Mouse (Mus musculus) Patski (cell line): ENCODE measurements around the gene Hgd. TPM values are rescaled to one million over a fixed set of nuclear protein-coding genes. Genes with fewer than 3 reads are reported as not detected.
A peak's percentile ranks its signal among the peaks of the same experiment; 100 is the strongest.

Experiments used
- ATAC-seq: fragments of 100-300 bp; one replicate; pipeline ENCODE4 v1.8.0; 2021
- CTCF ChIA-PET: fragments of 350-600 bp; sonication (Branson Sonifier 250); formaldehyde crosslinking; loops from one replicate; lab custom pipeline; 2022; ENCODE audit warnings: inconsistent platforms; lab: Charles Lee
- POLR2A ChIA-PET: fragments of 350-600 bp; sonication (Branson Sonifier 250); formaldehyde crosslinking; loops from one replicate; lab custom pipeline; 2022; ENCODE audit warnings: antibody characterized with exemption, inconsistent platforms; lab: Charles Lee
- DNase-seq: peaks from one replicate; pipeline ENCODE4 v3.0.0-alpha.2; 2011; ENCODE audit warnings: low read depth, low spot score
- H3K27me3 ChIP-seq: fragments of 371-371 bp; one replicate; pipeline ENCODE4 v1.5.1; 2021
- CTCF ChIP-seq: fragments of 100-300 bp; IDR thresholded peaks from one replicate; pipeline ENCODE4 v1.5.1; 2021
- in situ Hi-C: fragments of 300-500 bp; cut with MboI; formaldehyde crosslinking; loops from 3 replicates; pipeline ENCODE4 v1.11.1; 2018; ENCODE audit warnings: low pct_unique_long_range_greater_than_20kb, mixed read lengths
- polyA plus RNA-seq: library from polyadenylated mRNA; unstranded; gene quantifications from one replicate; pipeline ENCODE4 v1.2.3, GENCODE M21; 2021

Hgd gene
- polyA plus RNA-seq, 1 experiment from 2014 or later: 0.09 TPM

GRCm38 (mm10) chr16:37645799-37646198 is 65.8 kb downstream of the Hgd start:
- H3K27me3 ChIP-seq: no peaks in the 10 kb centered on the region
- DNase-seq: no peak
- ChIA-PET POLR2A (no interaction called here), CTCF (no interaction called here)
- ATAC-seq: no peak
- in situ Hi-C loops: no loop called here
- no peak for TF ChIP-seq CTCF

GRCm38 (mm10) chr16:37647067-37647466 is 67.1 kb downstream of the Hgd start:
- in situ Hi-C loops: no loop called here
- POLR2A ChIA-PET: no interaction called here
- CTCF ChIA-PET: interaction anchor here (1.4 kb wide), 1 partner anchor 37 kb away, joined by 5 read pairs; no protein-coding TSS in a partner anchor
- no peaks in the 10 kb centered on the region for H3K27me3 ChIP-seq
- ATAC-seq (no peak), DNase-seq (no peak)
- TF ChIP-seq CTCF: no peak

GRCm38 (mm10) chr16:37647936-37648335 is 68.0 kb downstream of the Hgd start:
- ATAC-seq: no peak
- ChIA-PET POLR2A (no interaction called here), CTCF (interaction anchor here (1.0 to 1.4 kb wide), 2 partner anchors 36 to 106 kb away, joined by 3 to 5 read pairs; no protein-coding TSS in a partner anchor)
- no peak for DNase-seq
- in situ Hi-C loops: no loop called here
- H3K27me3 ChIP-seq: no peaks in the 10 kb centered on the region
- TF ChIP-seq CTCF: no peak

- DNase-seq: no peak
- ChIA-PET CTCF (interaction anchor here (2.8 kb wide), 1 partner anchor 14 kb away, joined by 7 read pairs; no protein-coding TSS in a partner anchor), POLR2A (interaction anchor here (0.6 kb wide), 1 partner anchor 638 kb away, joined by 5 read pairs; the partner anchor contains the start of gene Polq)
- TF ChIP-seq CTCF: no peak
- in situ Hi-C loops: no loop called here
- H3K27me3 ChIP-seq: no peaks in the 10 kb centered on the region
- ATAC-seq: no peak
Observed at GRCm38 (mm10) chr16:37649068-37649467, 69.1 kb downstream of the Hgd start.

- ATAC-seq (no peak), DNase-seq (no peak)
- H3K27me3 ChIP-seq: no peaks in the 10 kb centered on the region
- TF ChIP-seq CTCF: no peak
- in situ Hi-C loops: no loop called here
- POLR2A ChIA-PET: no interaction called here
- CTCF ChIA-PET: interaction anchor here (1.0 kb wide), 1 partner anchor 31 kb away, joined by 3 read pairs; no protein-coding TSS in a partner anchor
Observed at GRCm38 (mm10) chr16:37651467-37651866, 71.5 kb downstream of the Hgd start.

- DNase-seq (no peak), ATAC-seq (no peak)
- CTCF ChIA-PET: interaction anchor here (1.1 kb wide), 1 partner anchor 37 kb away, joined by 3 read pairs; no protein-coding TSS in a partner anchor
- TF ChIP-seq CTCF: no peak
- in situ Hi-C loops: no loop called here
- POLR2A ChIA-PET: interaction anchor here (0.7 kb wide), 1 partner anchor 263 kb away, joined by 3 read pairs; no protein-coding TSS in a partner anchor
- H3K27me3 ChIP-seq: no peaks in the 10 kb centered on the region
Observed at GRCm38 (mm10) chr16:37652654-37653053, 72.7 kb downstream of the Hgd start.

GRCm38 (mm10) chr16:37653058-37653457 is 73.1 kb downstream of the Hgd start:
- in situ Hi-C loops: no loop called here
- no peak for TF ChIP-seq CTCF
- ATAC-seq (no peak), DNase-seq (no peak)
- no peaks in the 10 kb centered on the region for H3K27me3 ChIP-seq
- CTCF ChIA-PET: interaction anchor here (1.1 kb wide), 1 partner anchor 38 kb away, joined by 3 read pairs; no protein-coding TSS in a partner anchor
- POLR2A ChIA-PET: interaction anchor here (0.7 kb wide), 1 partner anchor 264 kb away, joined by 3 read pairs; no protein-coding TSS in a partner anchor

- in situ Hi-C loops: no loop called here
- DNase-seq (peak; percentile 84), ATAC-seq (peak; percentile 91)
- ChIA-PET POLR2A (no interaction called here), CTCF (interaction anchor here (1.7 kb wide), 1 partner anchor 28 kb away, joined by 5 read pairs; no protein-coding TSS in a partner anchor)
- TF ChIP-seq CTCF: no peak
- H3K27me3 ChIP-seq: no peaks in the 10 kb centered on the region
Observed at GRCm38 (mm10) chr16:37653731-37654657, 74.0 kb downstream of the Hgd start, which contains the start of gene Ndufb4. Ndufb4 (minus strand) TSS chr16:37654453.

- DNase-seq: no peak
- in situ Hi-C loops: no loop called here
- ChIA-PET POLR2A (no interaction called here), CTCF (interaction anchor here (1.7 kb wide), 1 partner anchor 27 kb away, joined by 5 read pairs; no protein-coding TSS in a partner anchor)
- no peaks in the 10 kb centered on the region for H3K27me3 ChIP-seq
- ATAC-seq: no peak
- TF ChIP-seq CTCF: no peak
Observed at GRCm38 (mm10) chr16:37654831-37655455, 75.0 kb downstream of the Hgd start.

- no peaks in the 10 kb centered on the region for H3K27me3 ChIP-seq
- ChIA-PET CTCF (interaction anchor here (1.7 kb wide), 1 partner anchor 26 kb away, joined by 5 read pairs; no protein-coding TSS in a partner anchor), POLR2A (interaction anchor here (0.5 kb wide), 1 partner anchor 18 kb away, joined by 3 read pairs; no protein-coding TSS in a partner anchor)
- no peak for ATAC-seq
- no peak for TF ChIP-seq CTCF
- in situ Hi-C loops: no loop called here
- DNase-seq: no peak
Observed at GRCm38 (mm10) chr16:37655756-37656347, 75.9 kb downstream of the Hgd start.
